ENCODE assay signal across 11 mouse cellular contexts in genomic region chr12:86990755-86991110, GRCm38 (mm10). TPM values are rescaled to one million over a fixed set of nuclear protein-coding genes. Genes with fewer than 3 reads are reported as not detected.
A peak's percentile ranks its signal among the peaks of the same experiment; 100 is the strongest.
DNase-seq lines count a peak whose midpoint lies in the region; ATAC-seq and TF ChIP-seq lines count a peak whose summit lies in the region.
"Had no signal": no experiment of that assay in that cellular context is flagged by ENCODE, and none has a peak within 500 bp of the region (broad histone marks: within the 10 kb centered on the region; RNA-seq: fewer than 3 reads in every experiment).

No protein-coding gene starts in this region.

- no peaks in the 10 kb centered on the region for H3K36me3 ChIP-seq in E14TG2a.4 (ENCODE audit: insufficient read depth, low read length)
- no peaks in the 10 kb centered on the region for H3K36me3 ChIP-seq in forebrain, embryonic 16.5 days (ENCODE audit: control insufficient read depth, insufficient read depth)
- H3K36me3 ChIP-seq in midbrain, embryonic 11.5 days (ENCODE audit: control insufficient read depth, insufficient read depth, low read length) = no peaks in the 10 kb centered on the region
- H3K36me3 ChIP-seq: liver, embryonic 15.5 days had no signal

- ATAC-seq in cerebellum, adult (ENCODE audit: insufficient number of reproducible peaks, low FRiP score, low TSS enrichment) = no peak
- ATAC-seq in forebrain, embryonic 16.5 days = peak; percentile 15; the same call in 1 of the 2 replicates
- no peak; the same call in 1 of the 2 replicates for ATAC-seq in midbrain, embryonic 11.5 days (ENCODE audit: low FRiP score)

- 44% methylated on average over 2 of the region's 2 CpGs for WGBS in forebrain, embryonic 16.5 days
- WGBS in midbrain, embryonic 11.5 days = 38% methylated on average over 2 of the region's 2 CpGs

- H3K4me2 ChIP-seq in forebrain, embryonic 16.5 days (ENCODE audit: low read length) = peak overlapping the region; percentile 89
- peak overlapping the region; percentile 82 for H3K4me2 ChIP-seq in midbrain, embryonic 11.5 days
- H3K4me2 ChIP-seq: liver, embryonic 15.5 days had no signal

- H3K27ac ChIP-seq in forebrain, embryonic 16.5 days (ENCODE audit: low read length) = no peak overlapping the region
- H3K27ac ChIP-seq in midbrain, embryonic 11.5 days (ENCODE audit: low read depth, low read length) = no peak overlapping the region
- H3K27ac ChIP-seq: liver, embryonic 15.5 days had no signal

- H3K4me3 ChIP-seq in E14TG2a.4 (replicated peaks; ENCODE audit: low read length) = 0 out of 2 replicates have a peak overlapping the region, but pooled peaks have one; percentile 82
- peak overlapping the region; percentile 58 for H3K4me3 ChIP-seq in forebrain, embryonic 16.5 days (replicated peaks; ENCODE audit: low read length)
- H3K4me3 ChIP-seq in midbrain, embryonic 11.5 days (ENCODE audit: low read depth, low read length) = peak overlapping the region; percentile 55
- H3K4me3 ChIP-seq: liver, embryonic 15.5 days had no signal

- peaks cover 84% of the 10 kb centered on the region for H3K27me3 ChIP-seq in E14TG2a.4 (ENCODE audit: insufficient read depth, low read length)
- peaks cover 13% of the 10 kb centered on the region for H3K27me3 ChIP-seq in forebrain, embryonic 16.5 days (replicated peaks; ENCODE audit: control insufficient read depth, insufficient read depth, low read length)
- H3K27me3 ChIP-seq in midbrain, embryonic 11.5 days (ENCODE audit: control insufficient read depth, insufficient read depth, low read length) = peaks cover 40% of the 10 kb centered on the region

- no peak for TF ChIP-seq CTCF in E14TG2a.4 (conservative IDR thresholded peaks at IDR 0.05; ENCODE audit: low read length)

- H3K9ac ChIP-seq in forebrain, embryonic 16.5 days (replicated peaks; ENCODE audit: low read depth, low read length) = peak overlapping the region; percentile 71; the same call in 1 of the 2 replicates
- H3K9ac ChIP-seq in midbrain, embryonic 11.5 days (ENCODE audit: low read length) = peak overlapping the region; percentile 69
- H3K9ac ChIP-seq: liver, embryonic 15.5 days had no signal

- DNase-seq in cerebellum, adult 9-11 months = peak; percentile 36
- DNase-seq in midbrain, embryonic 11.5 days (ENCODE audit: low spot score, missing footprints) = peak; percentile 84
- no peak for DNase-seq in liver
- no peak for DNase-seq in frontal cortex, postnatal 10 days (ENCODE audit: low spot score in 2 of 2)
- no peak for DNase-seq in lung, postnatal 36 days
- DNase-seq: thymus, postnatal 14 days had no signal

- peaks cover 36% of the 10 kb centered on the region for H3K4me1 ChIP-seq in E14TG2a.4 (replicated peaks; ENCODE audit: low read depth, low read length)
- peaks cover 22% of the 10 kb centered on the region for H3K4me1 ChIP-seq in forebrain, embryonic 16.5 days (replicated peaks; ENCODE audit: control insufficient read depth, insufficient read depth, low read length)
- peaks cover 14% of the 10 kb centered on the region for H3K4me1 ChIP-seq in midbrain, embryonic 11.5 days (ENCODE audit: control insufficient read depth, insufficient read depth, low read length)
- H3K4me1 ChIP-seq: liver, embryonic 15.5 days had no signal

- H3K9me3 ChIP-seq in E14TG2a.4 (ENCODE audit: low read length) = no peaks in the 10 kb centered on the region
- no peaks in the 10 kb centered on the region for H3K9me3 ChIP-seq in forebrain, embryonic 16.5 days (ENCODE audit: control insufficient read depth, low read length)
- no peaks in the 10 kb centered on the region for H3K9me3 ChIP-seq in midbrain, embryonic 11.5 days (ENCODE audit: control insufficient read depth, low read length)
- H3K9me3 ChIP-seq: liver, embryonic 15.5 days had no signal

RNA-seq across cellular contexts. Expression of gene Zdhhc22, which starts 0.5 kb away (rescaled TPM):
- polyA plus RNA-seq in forebrain, embryonic 16.5 days (2015; fragmentation: Nextera tagmentation; extraction: Ambion mirVana) = 5.2 and 9.4 TPM in 2 replicates
- 0.41 and 0.51 TPM in 2 replicates for polyA plus RNA-seq in midbrain, embryonic 11.5 days (2014; fragmentation: Nextera tagmentation; extraction: Ambion mirVana)
- polyA plus RNA-seq: heart, embryonic 11.5 days had no signal

RNA-seq across cellular contexts. Expression of gene Tmem63c, which starts 30.4 kb away (rescaled TPM):
- polyA plus RNA-seq in forebrain, embryonic 16.5 days (2015; fragmentation: Nextera tagmentation; extraction: Ambion mirVana) = 6.4 and 11.2 TPM in 2 replicates
- 0.64 and 0.77 TPM in 2 replicates for polyA plus RNA-seq in midbrain, embryonic 11.5 days (2014; fragmentation: Nextera tagmentation; extraction: Ambion mirVana)
- polyA plus RNA-seq: heart, embryonic 11.5 days; liver, embryonic 15.5 days had no signal

RNA-seq across cellular contexts. Expression of gene Cipc, which starts 43.9 kb away (rescaled TPM):
- polyA plus RNA-seq in forebrain, embryonic 16.5 days (2015; fragmentation: Nextera tagmentation; extraction: Ambion mirVana) = 61.5 and 62.7 TPM in 2 replicates
- polyA plus RNA-seq in midbrain, embryonic 11.5 days (2014; fragmentation: Nextera tagmentation; extraction: Ambion mirVana) = 37.9 and 38.4 TPM in 2 replicates

Comparison
In these comparisons a context has a peak if more than half of its experiments do, and no peak if none do; other contexts are left out.
1. DNase-seq: peak in cerebellum, adult 9-11 months (single experiment) and midbrain, embryonic 11.5 days (single experiment); none in liver (single experiment), frontal cortex, postnatal 10 days (0 of 2) and lung, postnatal 36 days (single experiment).
2. Peak in every context shown above with its lines, with median percentiles within 50 percentile points of each other: H3K4me3 ChIP-seq.